Mouse (Mus musculus) spleen, postnatal 10 days (tissue): ENCODE measurements around the gene Fsip1.

Experiments used
- DNase-seq, 2 experiments: peaks; one replicate each; pipeline ENCODE4 v3.0.0; 2021 to 2022; ENCODE audit warnings: low spot score in 2 of 2

The Fsip1 gene

GRCm38 (mm10) chr2:118099104-118099503, 157.7 kb downstream of the Fsip1 start:
- no peak for DNase-seq

DNA sequence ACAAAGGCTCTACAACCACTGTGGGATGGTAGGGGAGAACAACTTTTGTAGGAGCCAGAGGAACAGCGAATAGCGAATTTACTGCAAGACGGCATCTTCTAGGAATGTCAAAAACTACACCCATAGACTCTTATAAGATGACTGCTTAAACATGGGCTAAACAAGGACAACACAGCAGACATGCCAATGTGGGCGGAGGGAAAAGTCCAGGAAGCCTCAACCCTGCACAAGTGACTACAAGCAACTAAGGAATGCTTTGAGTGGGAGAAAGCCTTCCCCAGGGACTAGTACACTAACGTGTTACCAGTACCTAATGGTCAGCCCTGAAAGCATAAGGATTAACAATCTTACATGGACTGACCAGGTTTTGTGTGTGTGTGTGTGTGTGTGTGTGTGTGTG, 165.5 kb downstream of the Fsip1 start:
- DNase-seq, result no peak

GRCm38 (mm10) chr2:118087044-118087726, 169.6 kb downstream of the Fsip1 start:
- no peak for DNase-seq

DNA sequence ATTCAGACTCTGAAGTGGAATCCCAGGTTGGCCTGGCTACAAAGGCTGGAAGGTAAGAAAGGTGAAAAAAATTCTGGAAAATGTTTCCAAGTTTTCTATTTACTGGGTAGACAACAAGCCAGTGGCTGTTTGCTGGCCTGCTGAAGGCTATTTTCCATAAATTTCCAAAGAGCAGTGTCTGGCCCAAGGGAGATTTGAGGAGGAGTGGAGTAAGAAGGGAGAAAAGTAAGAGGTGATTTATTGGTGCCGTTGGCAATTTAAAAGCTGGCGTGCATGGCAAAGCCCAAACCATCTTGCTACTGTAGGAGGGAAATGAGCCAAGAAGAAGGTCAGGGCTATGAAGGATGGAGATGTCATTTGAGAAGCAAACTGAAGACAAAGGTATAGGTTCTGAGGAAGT, 171.1 kb downstream of the Fsip1 start:
- no peak for DNase-seq

DNA sequence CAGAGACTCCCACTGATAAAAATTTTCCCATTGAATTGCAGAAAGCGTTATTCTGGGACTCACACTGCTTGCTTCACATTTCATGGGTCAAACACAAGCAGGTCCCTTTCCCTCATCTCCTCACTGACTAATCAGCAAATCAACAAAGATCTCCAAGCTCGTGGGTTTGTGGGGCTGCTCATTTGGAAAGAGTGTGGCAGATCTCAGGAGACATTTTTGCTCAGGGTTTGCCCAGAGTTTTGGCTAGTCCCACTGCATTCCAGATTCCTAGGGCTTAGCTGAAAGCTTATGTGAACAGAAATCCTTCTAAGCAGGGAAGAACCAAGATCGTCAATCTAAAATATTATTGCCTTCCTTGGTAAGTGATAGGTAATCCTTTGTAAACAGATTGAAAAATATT, 172.1 kb downstream of the Fsip1 start:
- DNase-seq, result no peak

DNA sequence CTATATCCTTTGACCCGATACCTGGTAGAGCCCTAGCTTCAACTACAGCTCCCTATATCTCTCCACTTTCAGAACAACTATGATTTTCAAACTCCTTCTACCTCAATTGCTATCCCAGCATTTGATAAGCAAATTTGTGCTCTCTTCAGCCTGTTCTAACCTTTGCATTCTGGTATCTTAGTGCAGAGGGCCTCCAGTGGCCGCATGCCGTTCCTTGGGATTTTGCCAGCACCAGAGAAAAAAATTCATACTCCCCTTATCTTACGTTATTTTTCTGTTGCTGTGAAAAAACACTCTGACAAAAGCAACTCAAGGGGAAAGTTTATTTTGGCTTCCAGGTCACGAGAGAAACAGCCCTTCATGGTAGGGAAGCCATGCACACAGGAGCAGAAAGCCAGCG, 173.1 kb downstream of the Fsip1 start:
- no peak for DNase-seq

DNA sequence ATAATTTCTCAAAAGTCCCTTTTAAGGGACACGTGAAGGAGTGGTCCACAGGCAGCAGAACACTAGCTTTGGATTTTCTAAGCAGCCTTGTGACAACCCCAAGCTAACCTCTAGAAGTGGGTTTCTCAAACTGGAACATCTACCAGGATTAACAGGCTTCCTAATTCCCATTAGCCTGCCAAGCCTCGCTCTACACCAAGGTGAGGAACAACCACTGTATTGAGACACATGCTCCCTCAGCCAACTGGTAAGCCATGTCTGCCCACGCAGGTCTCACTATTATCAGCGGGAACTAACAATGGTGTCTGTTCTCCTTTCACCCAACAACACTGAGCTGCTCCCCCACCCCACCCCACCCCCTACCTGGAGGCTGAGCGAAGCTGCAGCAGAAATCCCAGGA, 175.2 kb downstream of the Fsip1 start:
- no peak for DNase-seq
